Mouse (Mus musculus): ENCODE results near the gene Zdhhc14.

DNA sequence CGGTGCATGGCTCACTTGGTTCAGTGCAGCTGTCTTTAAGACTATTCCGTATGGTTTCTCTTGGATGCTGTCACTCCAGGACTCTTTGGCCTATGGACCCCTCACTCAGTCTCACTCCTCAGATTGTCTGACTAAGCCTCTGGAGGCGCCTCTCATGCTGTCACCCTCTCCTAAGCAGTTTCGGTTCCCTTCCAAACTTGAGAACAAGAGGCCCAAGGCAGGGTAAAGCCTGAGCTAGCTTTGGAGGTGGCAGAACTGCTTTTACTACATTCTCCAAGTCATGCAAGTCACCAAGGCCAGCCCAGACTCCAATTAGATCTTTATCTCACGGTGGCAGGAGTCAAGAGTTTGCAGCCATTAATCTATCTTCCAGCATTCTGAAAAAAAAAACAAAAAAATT, 82.3 kb downstream of the Zdhhc14 start:
- TF ChIP-seq USF1 (IDR thresholded peaks at IDR 0.05; ENCODE audit: low read depth) (no peak), CTCF (IDR thresholded peaks at IDR 0.05; ENCODE audit: control insufficient read depth, insufficient read depth, insufficient read length) (no peak), MAX (IDR thresholded peaks at IDR 0.05) (no peak), MYOG (IDR thresholded peaks at IDR 0.05; ENCODE audit: control insufficient read depth, extremely low read depth, insufficient read length) (no peak)

Data from C2C12 (cell line).